Mouse (Mus musculus): ENCODE measurements around the gene Fam187b. TPM values are rescaled to one million over a fixed set of nuclear protein-coding genes. Genes with fewer than 3 reads are reported as not detected.

Gene Fam187b
- polyA plus RNA-seq, 1 experiment from 2014 or later, result 8.9 TPM

GRCm38 (mm10) chr7:31035291-31035690, 61.7 kb downstream of the Fam187b start:
- no peak for DNase-seq (ENCODE audit: low spot score)
- Histone ChIP-seq H3K27ac (no peak overlapping the region), H3K36me3 (ENCODE audit: insufficient read depth, low read length) (no peaks in the 10 kb centered on the region), H3K27me3 (ENCODE audit: insufficient read depth, low read length) (no peaks in the 10 kb centered on the region), H3K4me3 (replicated peaks; ENCODE audit: low read depth, low read length) (no peak overlapping the region), H3K4me2 (ENCODE audit: low read length) (no peak overlapping the region), H3K9ac (ENCODE audit: low read depth, low read length) (no peak overlapping the region), H3K4me1 (replicated peaks; ENCODE audit: insufficient read depth, low read length) (no peaks in the 10 kb centered on the region), H3K9me3 (replicated peaks; ENCODE audit: low read length) (no peaks in the 10 kb centered on the region)
- no peak for ATAC-seq (replicated peaks; ENCODE audit: low FRiP score, low read depth)
- no peak for TF ChIP-seq CTCF (IDR thresholded peaks at IDR 0.05; ENCODE audit: low read depth)
- 88% methylated on average over 11 of the region's 11 CpGs for WGBS

GRCm38 (mm10) chr7:31036917-31037316, 63.3 kb downstream of the Fam187b start:
- no peak for TF ChIP-seq CTCF (IDR thresholded peaks at IDR 0.05; ENCODE audit: low read depth)
- ATAC-seq (replicated peaks; ENCODE audit: low FRiP score, low read depth) (no peak), DNase-seq (ENCODE audit: low spot score) (no peak)
- 82% methylated on average over 7 of the region's 7 CpGs for whole genome bisulfite sequencing
- no peak overlapping the region for H3K9ac ChIP-seq (ENCODE audit: low read depth, low read length)
- no peak overlapping the region for H3K27ac ChIP-seq
- no peaks in the 10 kb centered on the region for H3K9me3 ChIP-seq (replicated peaks; ENCODE audit: low read length)
- no peak overlapping the region for H3K4me3 ChIP-seq (replicated peaks; ENCODE audit: low read depth, low read length)
- H3K36me3 ChIP-seq (ENCODE audit: insufficient read depth, low read length), result no peaks in the 10 kb centered on the region
- H3K27me3 ChIP-seq (ENCODE audit: insufficient read depth, low read length), result no peaks in the 10 kb centered on the region
- H3K4me2 ChIP-seq (ENCODE audit: low read length), result no peak overlapping the region
- H3K4me1 ChIP-seq (replicated peaks; ENCODE audit: insufficient read depth, low read length), result peaks cover 2% of the 10 kb centered on the region; the same call in 1 of the 2 replicates

GRCm38 (mm10) chr7:31037675-31038074, 64.1 kb downstream of the Fam187b start:
- 68% methylated on average over 2 of the region's 2 CpGs for WGBS
- Histone ChIP-seq H3K36me3 (ENCODE audit: insufficient read depth, low read length) (no peaks in the 10 kb centered on the region), H3K4me3 (replicated peaks; ENCODE audit: low read depth, low read length) (no peak overlapping the region), H3K4me2 (ENCODE audit: low read length) (no peak overlapping the region), H3K9me3 (replicated peaks; ENCODE audit: low read length) (no peaks in the 10 kb centered on the region), H3K27me3 (ENCODE audit: insufficient read depth, low read length) (no peaks in the 10 kb centered on the region), H3K9ac (ENCODE audit: low read depth, low read length) (no peak overlapping the region), H3K27ac (no peak overlapping the region), H3K4me1 (replicated peaks; ENCODE audit: insufficient read depth, low read length) (peaks cover 10% of the 10 kb centered on the region; the same call in 1 of the 2 replicates)
- DNase-seq (ENCODE audit: low spot score), result no peak
- no peak for TF ChIP-seq CTCF (IDR thresholded peaks at IDR 0.05; ENCODE audit: low read depth)
- no peak for ATAC-seq (replicated peaks; ENCODE audit: low FRiP score, low read depth)

- H3K4me1 ChIP-seq (replicated peaks; ENCODE audit: insufficient read depth, low read length), result peaks cover 10% of the 10 kb centered on the region; the same call in 1 of the 2 replicates
These were observed 65.4 kb downstream of the Fam187b start for GRCm38 (mm10) chr7:31039011-31039410.

More at GRCm38 (mm10) chr7:31039011-31039410, 65.4 kb downstream of the Fam187b start:
- DNase-seq (ENCODE audit: low spot score) (no peak), ATAC-seq (replicated peaks; ENCODE audit: low FRiP score, low read depth) (no peak)
- no peaks in the 10 kb centered on the region for H3K36me3 ChIP-seq (ENCODE audit: insufficient read depth, low read length)
- no peak overlapping the region for H3K4me3 ChIP-seq (replicated peaks; ENCODE audit: low read depth, low read length)
- no peaks in the 10 kb centered on the region for H3K27me3 ChIP-seq (ENCODE audit: insufficient read depth, low read length)
- no peak for TF ChIP-seq CTCF (IDR thresholded peaks at IDR 0.05; ENCODE audit: low read depth)
- H3K9ac ChIP-seq (ENCODE audit: low read depth, low read length), result no peak overlapping the region
- H3K27ac ChIP-seq, result no peak overlapping the region
- 92% methylated on average over 4 of the region's 4 CpGs for WGBS
- H3K9me3 ChIP-seq (replicated peaks; ENCODE audit: low read length), result no peaks in the 10 kb centered on the region
- no peak overlapping the region for H3K4me2 ChIP-seq (ENCODE audit: low read length)

Other genes with a start within 250 kb of the Fam187b start
- gene Tmem147, start 244.2 kb upstream of the Fam187b start, polyA plus RNA-seq (2015; fragmentation: Nextera tagmentation; extraction: Ambion mirVana), result 320 and 325 TPM in 2 replicates
- gene Gapdhs, start 230.1 kb upstream of the Fam187b start, polyA plus RNA-seq (2015; fragmentation: Nextera tagmentation; extraction: Ambion mirVana), result 0.15 and 0.32 TPM in 2 replicates
- gene Sbsn, start 222.3 kb upstream of the Fam187b start, polyA plus RNA-seq (2015; fragmentation: Nextera tagmentation; extraction: Ambion mirVana), result 2.4 and 2.5 TPM in 2 replicates
- 1.7 and 2.7 TPM in 2 replicates for gene Dmkn, start 210.0 kb upstream of the Fam187b start, polyA plus RNA-seq (2015; fragmentation: Nextera tagmentation; extraction: Ambion mirVana)
- 1.4 and 3.4 TPM in 2 replicates for gene Krtdap, start 185.9 kb upstream of the Fam187b start, polyA plus RNA-seq (2015; fragmentation: Nextera tagmentation; extraction: Ambion mirVana)
- gene Ffar2, start 150.0 kb upstream of the Fam187b start, polyA plus RNA-seq (2015; fragmentation: Nextera tagmentation; extraction: Ambion mirVana), result 0.06 and 0.16 TPM in 2 replicates
- 0.20 TPM in 1 of 2 replicates, not detected in the other for gene Ffar3, start 117.6 kb upstream of the Fam187b start, polyA plus RNA-seq (2015; fragmentation: Nextera tagmentation; extraction: Ambion mirVana)
- gene Ffar1, start 112.2 kb upstream of the Fam187b start, polyA plus RNA-seq (2015; fragmentation: Nextera tagmentation; extraction: Ambion mirVana), result 0.03 TPM in 1 of 2 replicates, not detected in the other
- gene Cd22, start 93.4 kb upstream of the Fam187b start, polyA plus RNA-seq (2015; fragmentation: Nextera tagmentation; extraction: Ambion mirVana), result 0.20 and 0.45 TPM in 2 replicates
- gene Mag, start 58.9 kb upstream of the Fam187b start, polyA plus RNA-seq (2015; fragmentation: Nextera tagmentation; extraction: Ambion mirVana), result 0.79 and 0.91 TPM in 2 replicates
- not detected in 2 replicates for gene Hamp2, start 49.1 kb upstream of the Fam187b start, polyA plus RNA-seq (2015; fragmentation: Nextera tagmentation; extraction: Ambion mirVana)
- not detected in 2 replicates for gene Hamp, start 29.8 kb upstream of the Fam187b start, polyA plus RNA-seq (2015; fragmentation: Nextera tagmentation; extraction: Ambion mirVana)
- 21.9 and 22.3 TPM in 2 replicates for gene Usf2, start 17.0 kb upstream of the Fam187b start, polyA plus RNA-seq (2015; fragmentation: Nextera tagmentation; extraction: Ambion mirVana)
- 58.4 and 60.6 TPM in 2 replicates for gene Lsr, start 326 bp upstream of the Fam187b start, polyA plus RNA-seq (2015; fragmentation: Nextera tagmentation; extraction: Ambion mirVana)
- gene Fxyd5, start 68.7 kb downstream of the Fam187b start, polyA plus RNA-seq (2015; fragmentation: Nextera tagmentation; extraction: Ambion mirVana), result 31.5 and 35.9 TPM in 2 replicates
- 6.1 and 8.5 TPM in 2 replicates for gene Fxyd7, start 77.7 kb downstream of the Fam187b start, polyA plus RNA-seq (2015; fragmentation: Nextera tagmentation; extraction: Ambion mirVana)
- 62.0 and 76.3 TPM in 2 replicates for gene Fxyd1, start 83.4 kb downstream of the Fam187b start, polyA plus RNA-seq (2015; fragmentation: Nextera tagmentation; extraction: Ambion mirVana)
- gene Lgi4, start 85.6 kb downstream of the Fam187b start, polyA plus RNA-seq (2015; fragmentation: Nextera tagmentation; extraction: Ambion mirVana), result 0.24 and 0.34 TPM in 2 replicates
- 16.9 and 22.5 TPM in 2 replicates for gene Fxyd3, start 102.9 kb downstream of the Fam187b start, polyA plus RNA-seq (2015; fragmentation: Nextera tagmentation; extraction: Ambion mirVana)
- gene Hpn, start 141.5 kb downstream of the Fam187b start, polyA plus RNA-seq (2015; fragmentation: Nextera tagmentation; extraction: Ambion mirVana), result 106 and 110 TPM in 2 replicates
- gene Scn1b, start 153.2 kb downstream of the Fam187b start, polyA plus RNA-seq (2015; fragmentation: Nextera tagmentation; extraction: Ambion mirVana), result 2.2 and 2.8 TPM in 2 replicates
- gene Gramd1a, start 182.1 kb downstream of the Fam187b start, polyA plus RNA-seq (2015; fragmentation: Nextera tagmentation; extraction: Ambion mirVana), result 36.2 and 36.3 TPM in 2 replicates